Mouse (Mus musculus): ENCODE data around the gene Hfe2.

DNA sequence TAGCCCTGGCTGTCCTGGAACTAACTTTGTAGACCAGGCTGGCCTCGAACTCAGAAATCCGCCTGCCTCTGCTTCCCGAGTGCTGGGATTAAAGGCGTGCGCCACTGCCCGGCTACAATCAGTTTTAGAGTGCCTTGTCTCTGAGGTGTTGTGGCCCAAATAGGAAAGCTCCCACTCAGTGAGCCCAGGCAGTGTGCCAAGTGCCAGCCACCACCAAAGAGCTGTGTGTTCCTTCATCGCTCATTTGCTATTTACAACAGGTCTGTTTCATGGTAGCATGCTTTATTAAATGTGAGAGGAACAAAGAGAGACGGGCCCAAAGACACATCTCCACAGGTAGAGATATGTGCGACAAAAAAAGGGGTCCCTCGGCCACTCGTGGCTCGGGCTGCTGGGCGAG lies 42.5 kb upstream of the Hfe2 start:
- TF ChIP-seq CTCF (IDR thresholded peaks at IDR 0.05; ENCODE audit: extremely low read depth, insufficient read depth, insufficient read length, insufficient replicate concordance) (no peak), POLR2A (IDR thresholded peaks at IDR 0.05; ENCODE audit: low read depth, low read length) (no peak)

All from spleen, adult 2 months (tissue).